Mouse (Mus musculus): ENCODE measurements at regions not wholly inside any gene's neighbourhood (a gene's known extent, or its start where the extent isn't known, plus 50 kb on each side); places are given as distances from the start of the nearest gene placed in this dataset.

GRCm38 (mm10) chr6:41121641-41122040, 86.3 kb upstream of the 2210010C04Rik start:
- DNase-seq = no peak

- DNase-seq = no peak
Measured at GRCm38 (mm10) chr6:41119176-41119575, 83.9 kb upstream of the 2210010C04Rik start.

GRCm38 (mm10) chr6:41118201-41118976, 83.1 kb upstream of the 2210010C04Rik start:
- peak; percentile 80 to 81 for DNase-seq

GRCm38 (mm10) chr6:41113943-41114342, 78.6 kb upstream of the 2210010C04Rik start:
- DNase-seq = no peak

- DNase-seq = peak; percentile 64 to 72
Measured at GRCm38 (mm10) chr6:41112861-41113610, 77.7 kb upstream of the 2210010C04Rik start.

- no peak for DNase-seq
Measured at GRCm38 (mm10) chr6:41111829-41112228, 76.5 kb upstream of the 2210010C04Rik start.

GRCm38 (mm10) chr6:41108897-41109296, 73.6 kb upstream of the 2210010C04Rik start:
- DNase-seq = no peak

GRCm38 (mm10) chr6:41103689-41104400, 68.5 kb upstream of the 2210010C04Rik start:
- no peak for DNase-seq

GRCm38 (mm10) chr6:41101997-41102396, 66.7 kb upstream of the 2210010C04Rik start:
- DNase-seq = no peak

- DNase-seq = no peak
Measured at GRCm38 (mm10) chr6:41100258-41100657, 64.9 kb upstream of the 2210010C04Rik start.

- DNase-seq = peak; percentile 34 to 48
Measured at GRCm38 (mm10) chr6:41091177-41091829, 56.0 kb upstream of the 2210010C04Rik start.

Data from cerebellum, postnatal 10 days (tissue).